Mouse (Mus musculus) E14TG2a.4 (cell line): ENCODE data around the gene Tenm2.

Source experiments
- CTCF ChIP-seq: conservative IDR thresholded peaks from 2 replicates; pipeline ENCODE4 v1.5.1; 2014; ENCODE audit warnings: low read length
- POU5F1 ChIP-seq: IDR thresholded peaks from 2 replicates; pipeline ENCODE4 v1.6.1; 2014; ENCODE audit warnings: low read length, borderline replicate concordance

- TF ChIP-seq CTCF (no peak), POU5F1 (no peak)
Observed at GRCm38 (mm10) chr11:36257187-36257586, 978.6 kb downstream of the Tenm2 start.
